Mouse (Mus musculus) adrenal gland, adult 18-20 months (tissue): Measurements from ENCODE around the gene Cdadc1. TPM values are rescaled to one million over a fixed set of nuclear protein-coding genes. Genes with fewer than 3 reads are reported as not detected.

Source experiments
- DNase-seq, 2 experiments: peaks; one replicate each; pipeline ENCODE4 v3.0.0; 2021 to 2022; ENCODE audit warnings: low spot score in 2 of 2
- long read RNA-seq, 2 experiments: library from polyadenylated mRNA; stranded (forward); transcript quantifications; one replicate each; pipeline ENCODE4 v2.0.0; 2021
- total RNA-seq, 2 experiments: library from RNA; stranded (reverse); gene quantifications; 1 replicate in 1 of 2; 2 replicates in 1 of 2; pipeline ENCODE4 v1.2.3; 2021

Gene Cdadc1
- total RNA-seq = 10 to 100 TPM; 64.6 to 76.2 TPM
- long read RNA-seq, experiment 1, transcript Cdadc1-202 (10 exons, 2,202 nt) = major isoform, 36 of 45 reads
- long read RNA-seq, experiment 1, partial matches to known transcripts = 0 of 45 reads
- long read RNA-seq, experiment 1, other reads (novel, unspliced or antisense) = 7 of 45 reads
- long read RNA-seq, experiment 2, transcript Cdadc1-202 (10 exons, 2,202 nt) = major isoform, 72 of 108 reads
- long read RNA-seq, experiment 2, partial matches to known transcripts = 14 of 108 reads
- long read RNA-seq, experiment 2, other reads (novel, unspliced or antisense) = 14 of 108 reads

- DNase-seq = peak; percentile 99
These were observed at the start of gene Cdadc1 for GRCm38 (mm10) chr14:59597398-59598259. Cdadc1 (minus strand) TSS chr14:59597959.

GRCm38 (mm10) chr14:59646826-59647697 is 49.3 kb upstream of the Cdadc1 start:
- DNase-seq = peak in 1 of 2 experiments; percentile 16

GRCm38 (mm10) chr14:59644896-59645295 is 47.1 kb upstream of the Cdadc1 start:
- DNase-seq = no peak

GRCm38 (mm10) chr14:59644166-59644565 is 46.4 kb upstream of the Cdadc1 start:
- DNase-seq = no peak

GRCm38 (mm10) chr14:59643582-59643981 is 45.8 kb upstream of the Cdadc1 start:
- no peak for DNase-seq

- DNase-seq = no peak
These were observed 44.1 kb upstream of the Cdadc1 start for GRCm38 (mm10) chr14:59641856-59642255.

GRCm38 (mm10) chr14:59638906-59639703 is 41.3 kb upstream of the Cdadc1 start:
- no peak for DNase-seq

GRCm38 (mm10) chr14:59633988-59634387 is 36.2 kb upstream of the Cdadc1 start:
- DNase-seq = no peak

GRCm38 (mm10) chr14:59633295-59633898 is 35.6 kb upstream of the Cdadc1 start:
- DNase-seq = no peak

GRCm38 (mm10) chr14:59632067-59632466 is 34.3 kb upstream of the Cdadc1 start:
- no peak for DNase-seq

GRCm38 (mm10) chr14:59630096-59630495 is 32.3 kb upstream of the Cdadc1 start:
- DNase-seq = no peak

GRCm38 (mm10) chr14:59629308-59629707 is 31.5 kb upstream of the Cdadc1 start:
- DNase-seq = no peak

GRCm38 (mm10) chr14:59627823-59628222 is 30.1 kb upstream of the Cdadc1 start:
- DNase-seq = no peak

- DNase-seq = no peak
These were observed 29.5 kb upstream of the Cdadc1 start for GRCm38 (mm10) chr14:59627142-59627680.

- DNase-seq = no peak
These were observed 29.0 kb upstream of the Cdadc1 start for GRCm38 (mm10) chr14:59626711-59627110.

GRCm38 (mm10) chr14:59625806-59626364 is 28.1 kb upstream of the Cdadc1 start:
- no peak for DNase-seq

- DNase-seq = peak; percentile 63 to 77
These were observed 27.5 kb upstream of the Cdadc1 start, which contains the start of gene Shisa2 for GRCm38 (mm10) chr14:59625158-59625805. Shisa2 (plus strand) TSS chr14:59625308.

GRCm38 (mm10) chr14:59624326-59624885 is 26.6 kb upstream of the Cdadc1 start:
- DNase-seq = no peak
